Mouse (Mus musculus) stomach, postnatal 0 days (tissue): Measurements from ENCODE around the gene Panx2.

Source experiments
- CTCF ChIP-seq: IDR thresholded peaks from 2 replicates; pipeline ENCODE4 v1.5.1; 2016; ENCODE audit warnings: antibody characterized with exemption, low read depth, mild to moderate bottlenecking, moderate library complexity
- EP300 ChIP-seq: optimal IDR thresholded peaks from 2 replicates; pipeline ENCODE3; 2016; ENCODE audit warnings: antibody characterized with exemption

GRCm38 (mm10) chr15:89044381-89044780, 15.2 kb upstream of the Panx2 start:
- TF ChIP-seq EP300 (no peak), CTCF (peak; percentile 20; the same call in 1 of the 2 replicates)
